Mouse (Mus musculus) adrenal gland, postnatal 10 days (tissue): Measurements from ENCODE around the gene Slc38a9. TPM values are rescaled to one million over a fixed set of nuclear protein-coding genes. Genes with fewer than 3 reads are reported as not detected.

Source experiments
- DNase-seq: peaks from one replicate; pipeline ENCODE4 v3.0.0; 2021; ENCODE audit warnings: mixed read lengths
- long read RNA-seq, 2 experiments: library from polyadenylated mRNA; stranded (forward); transcript quantifications; one replicate each; pipeline ENCODE4 v2.0.0; 2021
- total RNA-seq, 2 experiments: library from RNA; stranded (reverse); gene quantifications; 2 replicates each; pipeline ENCODE4 v1.2.3; 2021

Slc38a9 gene
- total RNA-seq: 10 to 100 TPM; 13.1 to 28.0 TPM
- long read RNA-seq, experiment 1, full-length matches to known transcripts: 3 of 9 reads
- long read RNA-seq, experiment 1, partial matches to known transcripts: 1 of 9 reads
- long read RNA-seq, experiment 1, other reads (novel, unspliced or antisense): 5 of 9 reads
- long read RNA-seq, experiment 2, partial matches to known transcripts: 4 of 5 reads
- long read RNA-seq, experiment 2, other reads (novel, unspliced or antisense): 1 of 5 reads

DNA sequence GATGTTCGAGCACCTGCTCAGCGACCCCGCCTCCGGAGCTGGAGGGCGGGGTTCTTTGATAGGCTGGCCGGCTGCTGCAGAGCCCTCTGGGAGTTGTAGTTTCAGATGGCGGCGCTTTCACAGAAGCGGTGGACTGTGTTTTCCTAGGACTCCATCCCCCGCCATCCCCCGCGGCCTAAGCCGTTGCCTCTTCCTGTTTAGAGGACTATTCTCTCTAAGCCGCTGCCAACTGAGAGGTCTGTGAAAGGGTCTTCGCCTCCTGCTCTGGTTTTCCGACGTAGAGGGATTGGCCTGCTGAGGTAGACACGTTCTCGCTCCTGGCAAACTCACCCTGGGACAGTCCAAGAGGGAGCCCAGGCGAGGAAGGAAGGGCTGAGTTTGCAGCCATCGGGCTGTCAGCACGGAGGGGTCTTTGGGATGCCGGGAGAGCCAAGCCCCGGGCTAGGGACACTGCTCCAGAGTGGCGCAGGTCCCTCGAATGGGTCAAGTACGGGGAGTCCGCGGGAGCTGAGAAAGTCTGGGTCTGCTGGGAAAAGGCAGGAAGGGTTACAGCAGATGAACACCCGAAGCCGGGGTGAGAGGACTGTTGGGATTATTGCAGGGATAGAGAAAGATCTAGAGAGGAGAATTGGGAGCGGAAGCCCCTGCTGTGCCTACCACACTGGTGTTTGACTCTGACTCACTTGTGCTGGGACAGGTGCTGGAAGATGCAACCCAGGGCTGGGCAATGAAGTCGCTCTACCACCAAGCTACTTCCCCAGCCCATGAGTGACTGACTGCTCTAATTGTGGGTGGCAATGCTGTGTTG is at the start of gene Slc38a9:
Slc38a9 (plus strand) TSS at position 178 of the 808 bp plus-strand sequence.
- DNase-seq: peak; percentile 94

DNA sequence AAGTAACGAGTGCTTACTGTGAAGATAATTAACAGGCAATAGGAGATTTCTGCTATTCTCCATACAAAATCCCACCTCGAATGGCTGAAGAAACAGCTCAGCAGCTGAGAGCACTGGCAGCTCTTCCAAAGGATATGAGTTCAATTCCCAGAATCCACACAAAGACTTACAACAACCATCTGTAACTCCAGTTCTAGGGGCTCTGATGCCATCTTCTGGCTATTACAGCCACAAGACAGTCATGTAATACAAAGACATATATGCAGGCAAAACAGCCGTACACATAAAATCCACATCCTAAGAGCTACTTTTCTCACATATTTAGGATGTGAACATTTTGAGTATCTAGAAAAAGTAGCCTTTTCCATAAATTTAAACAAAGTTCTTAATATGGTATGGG is 39.0 kb upstream of the Slc38a9 start:
- DNase-seq: no peak

DNA sequence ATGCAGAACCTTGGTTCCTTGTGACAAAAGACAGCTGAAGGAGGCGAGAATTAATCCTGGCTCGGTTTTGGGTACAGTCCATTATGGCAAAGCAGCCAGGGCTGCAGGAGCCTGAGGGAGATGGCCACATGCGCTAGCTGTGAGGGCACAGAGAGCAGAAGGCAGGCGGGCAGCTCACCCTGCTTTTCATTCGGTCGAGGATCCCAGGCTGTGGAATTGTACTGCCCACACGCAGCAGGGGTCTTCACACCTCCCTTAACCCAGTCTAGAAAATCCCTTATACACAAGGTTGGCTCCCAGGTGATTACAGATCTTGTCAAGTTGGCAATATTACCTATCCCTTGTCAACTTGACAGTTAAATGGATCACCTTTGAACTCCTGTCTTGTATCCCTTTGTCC is 36.9 kb upstream of the Slc38a9 start:
- DNase-seq: no peak

DNA sequence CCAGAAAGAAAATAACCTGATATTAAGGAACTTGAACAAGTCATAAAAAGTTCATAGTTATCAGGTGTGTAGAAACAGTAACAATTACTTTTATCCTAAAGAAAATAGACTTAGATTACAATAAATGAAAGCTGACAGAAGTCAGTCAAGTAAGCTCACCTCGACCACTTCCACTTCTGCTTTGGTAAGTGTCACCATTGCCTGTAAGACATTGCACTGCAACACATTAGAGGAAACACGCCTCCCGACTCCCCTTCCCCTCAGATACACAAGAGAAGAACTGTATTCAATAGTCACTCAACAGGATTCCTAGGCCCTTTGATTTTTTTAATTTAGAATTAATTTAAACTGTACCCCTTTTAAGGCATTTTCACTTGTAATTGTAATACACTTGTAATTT is 35.9 kb upstream of the Slc38a9 start:
- no peak for DNase-seq

DNA sequence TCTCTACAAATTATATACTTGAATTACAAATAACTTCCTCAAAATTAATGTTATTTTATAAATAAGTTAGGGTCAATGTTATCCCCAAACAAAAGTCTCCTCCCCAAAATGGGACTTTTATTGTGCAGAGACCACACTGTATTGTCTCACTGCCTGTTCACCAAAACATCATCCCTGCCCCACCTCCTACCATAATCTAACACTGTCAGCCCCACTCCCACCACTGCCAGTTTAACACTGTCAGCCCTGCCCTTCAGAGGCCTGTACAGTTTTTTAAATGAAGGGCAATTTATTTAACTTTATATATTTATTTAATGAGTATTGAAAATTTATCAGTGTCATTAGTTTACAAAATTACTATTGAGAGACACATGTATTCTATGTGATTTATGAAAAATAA is 35.0 kb upstream of the Slc38a9 start:
- no peak for DNase-seq

DNA sequence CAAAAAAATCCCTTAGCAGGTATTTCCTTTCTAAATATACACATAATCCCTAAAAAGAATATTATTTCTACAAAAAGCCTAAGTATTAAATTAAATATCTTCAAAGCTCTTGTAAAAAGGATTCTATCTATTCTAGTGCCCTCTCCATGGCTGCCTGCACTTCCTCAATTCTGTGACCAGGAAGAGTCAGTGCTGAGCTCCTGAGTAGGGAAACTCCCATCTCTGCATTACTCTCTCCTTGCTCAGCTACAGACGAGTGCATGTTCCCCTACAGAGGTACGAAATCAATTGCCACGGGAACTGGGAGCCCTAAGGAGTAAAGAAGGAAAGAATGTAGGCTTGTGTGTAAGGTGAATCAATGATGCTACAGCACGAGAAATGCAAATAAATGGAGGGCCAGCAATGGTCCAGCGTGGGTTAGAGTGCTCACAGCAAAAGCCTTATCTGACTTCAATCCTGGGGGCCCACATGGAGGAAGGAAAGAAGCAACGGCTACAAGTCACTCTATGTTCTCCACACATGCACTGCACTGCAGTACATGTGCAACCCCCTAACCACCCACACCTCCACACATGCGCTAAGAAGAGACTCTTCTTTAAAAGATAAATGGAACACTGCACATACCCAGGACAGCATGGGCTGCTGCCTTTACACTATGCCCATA is 25.2 kb upstream of the Slc38a9 start:
- DNase-seq: no peak

DNA sequence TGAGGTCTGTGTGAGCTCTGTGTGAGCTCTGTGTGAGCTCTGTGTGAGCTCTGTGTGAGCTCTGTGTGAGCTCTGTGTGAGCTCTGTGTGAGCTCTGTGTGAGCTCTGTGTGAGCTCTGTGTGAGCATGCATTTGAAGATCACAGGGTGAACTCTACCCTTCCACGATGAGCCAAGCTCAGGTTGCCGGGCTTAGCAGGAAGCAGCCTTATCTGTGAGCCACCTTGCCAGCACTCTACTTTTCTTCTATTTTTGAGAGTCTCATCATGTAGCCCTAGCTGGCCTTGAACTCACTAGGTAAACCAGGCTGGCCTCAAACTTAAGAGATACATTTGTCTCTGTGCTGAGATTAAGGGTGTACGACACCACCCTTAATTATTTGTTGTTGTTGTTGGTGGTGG is 24.1 kb upstream of the Slc38a9 start:
- DNase-seq: no peak

DNA sequence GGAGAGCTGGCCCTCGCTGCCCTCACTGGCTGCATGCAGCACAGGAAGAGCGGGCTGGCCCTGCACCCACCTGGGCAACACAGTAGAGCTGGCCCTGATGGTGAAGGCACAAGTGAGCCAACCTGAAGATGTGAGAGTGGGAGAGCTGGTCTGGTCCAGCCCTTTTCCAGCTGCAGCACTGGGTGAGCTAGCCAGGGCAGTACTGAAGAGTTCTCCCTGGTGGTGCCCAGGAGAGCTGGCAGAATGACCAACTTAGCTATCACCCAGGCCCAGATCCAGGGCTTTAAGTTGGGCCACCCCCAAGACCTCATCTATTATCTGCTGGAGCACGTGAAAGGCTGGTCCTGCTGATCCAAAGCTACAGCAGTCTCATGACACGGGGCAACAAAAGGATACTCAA is 21.4 kb upstream of the Slc38a9 start:
- DNase-seq: no peak

DNA sequence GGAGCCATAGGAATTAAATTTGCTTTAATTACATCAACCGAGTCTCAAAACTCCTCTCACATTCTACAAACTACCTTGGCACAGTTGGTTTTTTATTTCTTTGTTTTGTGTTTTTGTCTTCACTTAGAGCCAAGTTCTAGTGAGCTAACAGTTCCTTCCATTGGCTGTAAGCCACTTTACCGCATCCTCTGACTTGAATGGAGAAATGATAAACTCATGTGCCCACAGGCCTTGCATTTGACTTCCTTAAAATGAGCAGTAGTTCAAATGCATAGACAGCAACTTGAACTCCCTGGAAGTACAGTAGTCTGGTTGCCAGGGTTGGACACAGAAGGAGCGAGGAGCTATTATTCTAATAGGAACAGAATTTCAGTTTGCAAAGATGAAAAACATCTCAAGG is 17.7 kb upstream of the Slc38a9 start:
- no peak for DNase-seq

DNA sequence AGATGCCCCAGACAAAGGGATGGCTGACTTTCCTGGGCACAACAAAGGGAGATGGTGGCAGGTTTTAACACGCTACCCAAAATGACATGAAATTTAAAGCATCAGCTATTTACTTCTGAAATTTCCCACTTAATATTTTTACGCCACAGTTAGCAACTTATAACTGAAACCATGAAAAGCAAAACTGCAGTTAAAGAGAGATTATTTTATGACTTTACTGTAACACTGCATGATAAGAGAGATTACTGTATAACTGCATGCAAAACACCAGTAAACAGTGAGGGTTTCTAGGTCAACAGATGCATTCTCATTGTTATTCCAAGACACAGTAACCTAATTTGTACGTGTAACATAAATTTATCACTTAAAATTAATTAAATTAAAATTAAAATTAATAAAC is 15.6 kb upstream of the Slc38a9 start:
- no peak for DNase-seq

DNA sequence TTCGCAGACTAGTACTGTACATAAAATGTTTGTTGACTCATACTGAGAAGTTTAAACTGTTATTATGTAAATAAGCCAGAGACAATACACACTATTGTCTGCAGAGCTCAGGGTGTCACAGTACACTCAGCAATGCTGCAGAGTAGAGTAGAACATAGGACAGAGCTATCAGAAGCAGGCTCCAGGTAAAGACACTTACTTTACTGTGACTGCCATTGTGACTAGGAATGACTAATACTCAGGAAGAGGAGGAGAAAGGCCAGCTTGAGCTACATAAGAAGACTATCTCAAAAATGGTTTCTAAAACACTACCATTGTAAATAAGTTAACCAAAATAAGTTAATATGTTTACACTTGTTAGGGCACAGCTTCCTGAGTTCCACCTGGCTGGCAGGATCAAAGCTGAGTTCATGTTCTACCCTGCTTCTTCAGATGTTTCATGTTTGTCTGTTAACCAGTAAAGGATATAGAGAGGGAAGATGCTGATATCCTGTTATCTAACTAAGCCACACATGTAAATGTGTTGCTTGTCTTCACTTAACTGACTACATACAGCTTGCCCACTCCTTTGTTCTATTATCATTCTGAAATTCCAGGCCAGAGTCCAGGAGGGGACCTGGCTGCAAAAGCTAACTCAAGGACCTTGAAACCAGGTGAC is 14.9 kb upstream of the Slc38a9 start:
- no peak for DNase-seq

DNA sequence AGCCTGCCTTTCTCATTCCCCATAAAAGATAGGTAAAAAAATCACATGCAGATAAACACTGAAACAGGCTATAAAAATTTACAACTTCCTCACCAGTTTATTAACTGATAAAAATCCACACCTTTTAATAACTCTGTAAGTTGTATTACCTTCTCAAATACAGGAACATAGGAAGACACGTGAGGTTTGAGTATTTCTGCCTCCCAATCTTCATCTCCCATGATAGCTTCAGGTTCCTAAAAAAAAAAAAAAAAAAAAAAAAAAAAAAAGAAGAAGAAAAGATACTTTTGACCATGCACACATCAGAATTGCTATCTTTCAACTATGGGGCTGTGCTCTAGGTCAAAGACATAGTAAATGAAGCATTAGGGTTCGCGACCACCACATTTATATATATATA is 9.4 kb upstream of the Slc38a9 start:
- no peak for DNase-seq

DNA sequence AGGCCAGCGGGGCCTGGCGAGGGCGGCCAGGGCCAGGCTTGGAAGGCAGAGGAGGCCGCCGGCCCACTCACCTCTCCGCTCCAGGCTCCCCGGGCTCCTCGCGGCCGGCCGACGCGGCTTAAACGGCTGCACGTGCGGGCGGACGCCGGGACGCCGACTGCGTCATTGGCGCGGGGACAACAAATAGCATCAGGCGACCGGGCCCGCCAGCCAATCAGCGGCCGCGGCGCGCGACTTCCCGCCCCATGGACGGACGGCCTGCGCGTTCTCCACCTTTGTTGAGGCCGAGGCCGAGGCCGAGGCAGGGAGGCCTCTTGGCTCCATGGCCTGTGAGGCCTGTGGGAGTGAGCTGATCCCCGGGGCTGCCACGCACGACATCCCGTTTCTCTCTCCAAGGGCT is 8.3 kb upstream of the Slc38a9 start, which contains the start of gene Ddx4:
Ddx4 (minus strand) TSS at position 271 of the 400 bp plus-strand sequence.
- no peak for DNase-seq

DNA sequence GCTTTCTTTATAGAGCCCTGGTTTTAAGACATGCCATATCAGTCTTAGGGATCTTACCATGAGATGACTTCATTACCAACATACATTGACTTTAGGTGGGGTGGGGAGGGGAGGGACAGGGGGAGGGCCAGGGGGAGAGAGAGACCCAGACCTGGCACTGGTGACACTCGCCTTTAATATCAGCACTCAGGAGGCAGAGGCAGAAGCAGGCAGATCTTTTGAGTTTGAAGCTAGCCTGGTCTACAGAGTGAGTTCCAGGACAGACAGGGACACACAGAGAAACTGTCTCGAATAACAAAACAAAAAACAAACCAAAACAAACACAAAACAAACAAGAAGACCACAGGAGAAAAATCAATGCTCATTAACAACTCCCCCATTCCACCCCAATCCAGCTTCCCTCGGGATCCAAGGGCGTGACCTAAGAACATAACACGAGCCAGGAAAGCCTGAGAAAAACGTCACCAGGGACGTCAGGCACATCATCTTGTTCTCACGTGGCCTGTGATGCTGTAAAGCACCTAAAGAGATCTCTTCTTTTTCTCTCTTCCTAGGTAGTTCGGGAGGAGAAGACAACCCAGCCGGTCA is 471 bp upstream of the Slc38a9 start:
- DNase-seq: no peak

DNA sequence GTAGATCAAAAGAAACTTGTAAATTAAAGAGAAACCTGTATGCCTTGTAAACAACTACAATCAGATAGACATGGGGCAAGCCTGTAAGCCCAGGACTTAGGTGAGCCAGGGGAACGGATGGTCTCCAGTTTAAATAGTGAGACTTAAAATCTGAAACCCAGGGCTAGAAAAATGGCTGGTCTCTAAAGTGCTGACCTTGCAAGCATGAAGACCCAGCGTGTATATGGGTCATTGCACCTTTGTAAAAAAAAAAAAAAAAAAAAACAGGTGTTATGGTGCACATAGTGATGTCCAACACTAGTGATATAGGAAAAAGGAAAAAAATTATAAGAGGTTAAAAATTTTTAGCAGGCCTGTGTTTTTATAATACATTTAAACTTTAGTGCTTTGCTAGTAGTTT is 1.1 kb downstream of the Slc38a9 start:
- no peak for DNase-seq

DNA sequence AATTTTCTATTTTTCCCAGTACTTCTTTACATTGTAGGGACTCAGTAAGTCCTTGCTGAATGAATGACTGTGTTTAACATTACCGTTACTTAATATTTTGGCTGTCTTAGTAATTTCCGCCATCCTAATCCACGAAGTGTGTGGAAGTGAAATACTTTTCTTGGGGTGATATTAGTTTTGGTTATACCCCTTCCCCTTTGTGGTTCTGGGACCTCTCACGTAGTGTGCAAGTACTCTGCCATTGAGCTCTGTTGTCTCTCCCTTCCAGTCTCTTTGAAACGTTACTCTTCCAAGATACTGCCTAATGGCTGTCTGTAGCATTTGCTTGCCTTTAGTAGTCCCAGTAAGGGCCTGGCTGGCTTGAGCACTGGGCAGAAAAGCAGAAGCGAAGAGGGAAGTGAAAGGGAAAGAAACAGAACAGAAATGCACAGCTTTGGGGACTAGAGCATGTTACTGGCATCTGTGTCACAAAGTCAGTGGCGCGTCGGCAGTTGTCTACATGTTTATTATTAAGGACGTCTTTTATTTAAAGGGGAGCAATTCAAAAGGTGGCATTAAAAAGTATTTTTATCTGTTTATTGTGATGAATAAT is 6.0 kb downstream of the Slc38a9 start:
- no peak for DNase-seq

DNA sequence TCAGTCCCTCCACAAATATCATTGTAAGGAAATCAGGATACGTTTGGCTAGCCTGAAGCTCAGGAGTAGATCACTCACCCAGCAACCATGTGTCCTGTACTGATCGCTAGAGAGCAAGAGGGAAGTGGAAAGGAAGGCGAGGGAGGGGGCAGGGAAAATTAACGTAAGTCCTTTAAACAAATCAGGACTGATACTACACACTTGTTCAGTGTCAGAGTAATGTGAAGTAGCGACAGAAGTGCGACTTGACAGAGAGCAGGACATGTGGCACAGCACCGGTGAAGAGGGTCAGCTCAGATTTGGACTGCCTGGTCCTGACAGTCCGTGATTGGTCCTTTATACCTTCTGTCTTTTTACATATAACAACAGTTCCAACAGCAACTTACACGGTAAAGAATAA is 6.7 kb downstream of the Slc38a9 start:
- DNase-seq: no peak

DNA sequence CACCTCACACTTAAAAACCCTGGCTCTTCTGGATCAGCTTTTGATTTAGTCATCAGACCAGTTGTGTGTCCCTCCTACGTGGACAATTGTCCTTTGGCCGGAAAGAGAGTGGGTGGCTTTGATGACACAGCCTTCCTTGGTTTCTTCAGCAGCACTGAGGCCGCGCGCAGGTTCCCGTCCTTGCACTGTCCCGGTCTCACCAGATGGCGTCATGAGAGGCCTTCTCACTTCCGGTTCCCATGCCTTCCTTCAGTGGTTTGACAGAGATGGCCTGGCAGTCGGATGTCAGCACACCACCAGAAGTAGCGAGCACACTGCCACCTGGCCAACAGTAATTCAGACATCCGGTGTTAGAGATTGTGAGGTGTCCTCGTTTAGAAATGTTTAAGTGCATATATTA is 11.2 kb downstream of the Slc38a9 start:
- peak; percentile 32 for DNase-seq

DNA sequence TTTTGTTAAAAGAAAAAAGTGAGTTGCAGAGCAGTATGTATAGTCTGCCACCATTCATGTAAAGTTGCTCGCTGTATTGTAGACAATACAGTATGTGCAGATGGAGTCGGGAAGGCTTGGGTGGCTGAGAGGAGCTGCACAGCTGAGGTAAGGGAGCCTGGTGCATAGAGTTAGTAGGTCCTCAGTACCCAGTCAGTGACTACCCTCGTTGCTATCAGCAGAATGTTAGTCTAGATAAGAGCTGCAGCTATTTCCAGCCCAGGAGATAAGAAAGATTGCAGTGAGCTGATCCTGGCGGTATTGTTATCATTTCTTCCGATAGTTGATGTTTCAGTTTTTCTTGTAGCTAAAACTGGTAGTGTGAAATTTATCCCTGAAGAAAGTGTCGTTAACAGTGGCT is 12.2 kb downstream of the Slc38a9 start:
- DNase-seq: no peak

DNA sequence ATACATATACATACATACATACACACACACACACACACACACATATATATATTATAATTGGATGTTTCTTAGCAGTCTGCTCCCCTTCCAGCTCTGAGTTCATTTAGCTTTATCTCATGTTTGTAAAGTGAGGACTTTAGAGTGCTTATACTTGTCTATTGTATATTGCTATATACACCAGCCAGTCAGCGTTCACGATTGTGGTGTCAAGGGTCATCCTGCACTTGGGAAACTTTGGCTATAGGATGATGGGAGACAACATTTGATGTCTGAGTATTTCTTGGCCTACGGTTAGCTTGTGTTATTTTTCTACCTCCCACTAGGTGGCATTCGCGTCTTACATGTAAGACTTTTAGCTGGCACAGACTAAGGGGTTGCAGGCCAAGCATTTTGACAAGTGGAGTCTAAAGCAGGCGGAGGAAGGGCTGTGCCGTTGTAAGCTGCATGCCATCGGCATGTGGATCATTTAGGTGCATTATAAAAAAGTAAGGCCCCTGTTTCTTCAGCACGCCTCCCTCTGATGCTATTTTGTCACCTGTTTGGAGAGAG is 13.4 kb downstream of the Slc38a9 start:
- DNase-seq: peak; percentile 71

DNA sequence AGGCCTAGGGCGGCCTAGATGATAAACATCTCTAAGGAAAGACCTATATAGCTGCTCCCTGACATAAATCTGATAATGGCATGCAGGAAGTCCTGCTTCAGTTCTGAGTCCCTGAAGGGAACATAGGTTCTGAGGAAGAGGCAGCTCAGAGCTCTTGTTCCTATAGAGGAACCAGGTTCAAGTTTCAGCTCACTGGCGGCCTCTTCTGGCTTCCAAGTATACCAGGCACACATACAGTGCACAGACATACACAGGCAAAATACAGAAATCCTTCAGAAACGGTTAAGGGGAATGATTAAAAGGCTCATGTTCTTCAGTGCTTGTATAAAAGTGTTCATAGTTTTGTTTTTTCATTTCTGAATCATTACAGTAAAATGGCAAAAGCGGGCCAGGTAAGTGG is 17.6 kb downstream of the Slc38a9 start:
- DNase-seq: no peak

DNA sequence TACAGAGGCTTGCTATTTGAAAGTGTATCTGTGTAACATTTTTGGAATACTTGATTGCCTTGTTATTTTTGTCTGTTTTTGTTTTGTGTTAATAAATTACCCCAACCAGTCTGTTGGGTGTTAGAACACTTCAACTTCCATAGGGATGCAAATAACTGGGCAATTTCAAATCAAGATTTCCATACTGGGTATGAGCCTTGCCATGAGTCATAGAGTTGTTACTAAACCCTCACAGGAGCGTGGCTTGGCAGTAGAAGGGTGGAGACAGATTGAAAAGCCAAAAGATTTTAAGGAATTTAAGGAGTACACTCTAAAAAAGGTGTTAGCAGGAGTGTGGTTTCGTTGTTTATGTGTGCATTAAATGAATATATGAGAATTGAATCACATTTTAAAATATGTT is 22.8 kb downstream of the Slc38a9 start:
- no peak for DNase-seq
